Mouse (Mus musculus) CD4-positive helper T cell, adult 2 months (primary cell): ENCODE results near the gene Prkar2b.
A peak's percentile ranks its signal among the peaks of the same experiment; 100 is the strongest.

Experiments
- DNase-seq: peaks from one replicate; pipeline ENCODE4 v3.0.0-alpha.2; 2012; ENCODE audit warnings: low read depth, missing footprints, low spot score

The Prkar2b gene

DNA sequence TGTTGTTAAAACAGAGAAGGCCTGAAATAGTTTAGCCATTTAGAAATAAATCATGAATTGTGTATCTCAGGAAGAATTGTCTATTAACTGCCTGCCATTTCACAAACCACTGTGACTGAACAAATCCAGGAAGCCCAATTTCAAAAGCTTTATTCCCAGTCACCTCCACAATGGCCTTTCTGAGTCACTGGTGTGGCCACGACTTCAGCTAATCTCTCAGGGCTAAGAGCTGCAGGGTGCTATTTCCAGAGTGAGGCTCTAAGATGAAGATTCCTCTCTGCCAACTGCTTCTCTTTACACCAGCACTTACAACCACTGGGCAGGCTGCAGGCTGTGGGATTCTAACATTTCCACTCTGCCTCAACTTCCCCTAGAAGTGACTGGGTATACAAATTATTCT, 92.0 kb downstream of the Prkar2b start:
- no peak for DNase-seq

DNA sequence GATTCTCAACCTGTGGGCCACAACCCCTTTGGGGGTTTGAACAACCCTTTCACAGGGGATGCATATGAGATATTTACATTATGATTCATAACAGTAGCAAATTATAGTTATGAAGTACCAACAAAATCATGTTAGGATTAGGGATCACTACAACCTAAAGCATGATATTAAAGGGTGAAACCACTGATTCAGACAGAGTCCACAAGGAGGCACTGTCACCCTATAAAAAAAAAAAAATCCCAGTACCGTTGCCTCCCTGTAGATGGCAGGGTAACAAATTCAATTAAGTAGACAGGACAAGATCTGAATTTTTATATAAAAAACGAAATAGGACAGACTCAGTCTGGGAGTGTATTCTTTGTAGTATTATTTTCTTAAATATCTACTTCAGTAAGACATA, 93.6 kb downstream of the Prkar2b start:
- DNase-seq, result peak; percentile 76

- no peak for DNase-seq
Observed at GRCm38 (mm10) chr12:31966405-31966804, 94.7 kb downstream of the Prkar2b start.

- DNase-seq, result no peak
Observed at GRCm38 (mm10) chr12:31965517-31966212, 95.4 kb downstream of the Prkar2b start.

DNA sequence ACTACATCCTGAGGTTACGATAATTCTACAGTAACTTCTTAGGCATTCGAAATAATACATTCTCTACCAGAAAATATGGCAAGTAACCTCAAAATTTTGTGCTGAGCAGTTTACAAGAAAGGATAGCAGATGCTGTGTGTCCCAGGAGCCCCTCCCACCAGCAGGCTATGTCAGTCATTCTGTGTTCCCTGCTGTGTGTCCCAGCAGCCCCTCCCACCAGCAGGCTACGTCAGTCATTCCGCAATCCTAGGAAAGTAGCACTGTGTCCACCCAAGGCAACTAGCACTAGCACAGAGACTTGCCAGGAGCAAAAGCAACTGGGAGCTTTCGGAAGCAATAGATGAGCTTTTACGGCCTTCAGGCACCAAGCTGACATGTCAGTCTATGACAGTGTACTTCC, 97.0 kb downstream of the Prkar2b start:
- DNase-seq, result no peak

DNA sequence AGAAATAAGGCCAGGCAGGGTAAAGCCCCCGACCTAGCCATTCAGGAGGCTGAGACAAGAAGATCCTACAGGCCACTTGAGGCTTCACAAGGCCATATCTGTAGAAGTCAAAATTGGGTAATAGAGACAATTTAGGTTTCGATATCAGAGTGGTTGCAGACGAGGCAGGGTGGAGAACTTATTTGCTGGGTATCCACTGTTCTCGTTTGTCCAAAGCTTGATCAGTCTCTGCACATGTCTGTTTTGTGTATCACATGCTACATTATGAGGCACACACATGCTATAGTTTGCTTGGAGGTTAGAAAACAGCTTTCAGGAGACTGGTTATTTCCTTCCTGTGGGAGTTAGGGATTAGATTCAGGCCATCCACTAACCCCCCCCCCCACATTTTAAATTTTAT, 105.3 kb downstream of the Prkar2b start:
- DNase-seq, result no peak

- no peak for DNase-seq
Observed at GRCm38 (mm10) chr12:31950659-31951031, 110.5 kb downstream of the Prkar2b start.

DNA sequence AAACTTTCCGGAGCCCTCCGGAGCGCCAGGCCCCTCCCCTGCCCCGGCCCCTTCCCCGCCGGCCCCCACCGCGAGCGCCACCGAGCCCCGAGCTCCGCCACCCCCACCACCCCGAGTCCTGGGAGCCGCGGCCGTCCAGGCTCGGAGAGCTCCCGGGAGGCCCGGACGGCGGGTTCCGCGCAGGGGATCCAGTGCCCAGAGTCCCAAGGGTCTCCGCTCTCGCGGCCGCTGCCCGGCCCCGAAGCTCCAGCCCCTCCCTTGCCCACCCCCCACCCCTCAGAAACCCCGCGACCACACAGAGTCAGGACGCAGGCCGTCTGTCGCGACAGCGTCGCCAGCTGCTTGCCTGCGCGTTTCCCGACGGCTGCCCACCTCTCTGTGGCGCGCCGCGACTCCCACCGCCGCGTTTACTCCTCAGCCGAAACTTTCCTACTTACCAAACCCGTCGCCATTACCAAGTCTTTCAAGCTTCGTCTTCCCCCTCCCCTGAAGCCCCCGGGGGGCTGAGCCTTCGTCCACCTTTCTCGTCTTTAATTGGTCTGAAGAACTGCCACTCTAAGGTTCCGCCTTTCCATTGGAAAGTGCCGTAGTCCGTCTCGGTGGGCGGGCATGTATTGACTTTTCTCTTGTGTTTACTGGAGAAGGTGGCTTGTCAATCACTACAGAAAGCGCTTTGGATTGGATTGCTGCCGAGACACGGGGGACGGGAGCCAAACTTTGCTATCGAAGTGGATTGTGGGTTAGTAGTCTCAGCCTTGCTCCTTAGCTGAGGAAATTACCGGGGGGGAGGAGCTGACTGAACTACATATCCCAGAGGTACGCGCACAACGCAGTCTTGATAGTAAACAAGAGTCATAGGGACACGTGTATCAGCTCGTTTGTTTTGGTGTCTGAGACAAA, 111.1 kb downstream of the Prkar2b start, which contains the start of gene Hbp1:
Gene Hbp1, minus strand, starts transcription at position 777 of the 900 bp plus-strand sequence.
- DNase-seq, result peak; percentile 100

DNA sequence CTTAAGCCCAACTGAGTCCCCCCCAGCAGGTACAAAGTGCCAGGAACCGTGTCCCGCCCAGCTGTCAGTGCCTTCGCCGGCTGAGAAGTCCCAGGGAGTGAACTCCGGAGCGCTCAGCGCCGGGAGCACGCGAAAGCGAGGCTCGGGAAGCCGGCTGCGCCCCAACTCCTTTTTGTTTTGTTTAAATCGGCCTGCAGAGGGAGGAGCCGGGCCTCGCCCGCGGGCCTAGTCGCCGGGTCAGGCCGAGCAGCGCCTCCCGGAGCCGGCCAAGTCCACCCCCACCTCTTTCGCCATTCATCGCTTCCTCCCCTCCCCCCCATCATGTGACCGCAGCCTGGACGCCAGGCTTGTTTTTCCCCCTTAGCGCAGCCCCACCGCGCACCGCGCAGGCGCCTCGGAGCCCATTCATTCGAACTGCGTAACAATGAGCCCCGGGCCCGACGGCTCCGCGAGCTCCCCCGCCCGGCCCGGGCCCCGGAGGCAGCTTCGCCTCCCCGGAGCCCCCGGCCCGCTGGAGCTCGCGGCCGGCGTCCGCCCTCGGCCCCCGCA, 111.8 kb downstream of the Prkar2b start:
- peak; percentile 87 for DNase-seq

DNA sequence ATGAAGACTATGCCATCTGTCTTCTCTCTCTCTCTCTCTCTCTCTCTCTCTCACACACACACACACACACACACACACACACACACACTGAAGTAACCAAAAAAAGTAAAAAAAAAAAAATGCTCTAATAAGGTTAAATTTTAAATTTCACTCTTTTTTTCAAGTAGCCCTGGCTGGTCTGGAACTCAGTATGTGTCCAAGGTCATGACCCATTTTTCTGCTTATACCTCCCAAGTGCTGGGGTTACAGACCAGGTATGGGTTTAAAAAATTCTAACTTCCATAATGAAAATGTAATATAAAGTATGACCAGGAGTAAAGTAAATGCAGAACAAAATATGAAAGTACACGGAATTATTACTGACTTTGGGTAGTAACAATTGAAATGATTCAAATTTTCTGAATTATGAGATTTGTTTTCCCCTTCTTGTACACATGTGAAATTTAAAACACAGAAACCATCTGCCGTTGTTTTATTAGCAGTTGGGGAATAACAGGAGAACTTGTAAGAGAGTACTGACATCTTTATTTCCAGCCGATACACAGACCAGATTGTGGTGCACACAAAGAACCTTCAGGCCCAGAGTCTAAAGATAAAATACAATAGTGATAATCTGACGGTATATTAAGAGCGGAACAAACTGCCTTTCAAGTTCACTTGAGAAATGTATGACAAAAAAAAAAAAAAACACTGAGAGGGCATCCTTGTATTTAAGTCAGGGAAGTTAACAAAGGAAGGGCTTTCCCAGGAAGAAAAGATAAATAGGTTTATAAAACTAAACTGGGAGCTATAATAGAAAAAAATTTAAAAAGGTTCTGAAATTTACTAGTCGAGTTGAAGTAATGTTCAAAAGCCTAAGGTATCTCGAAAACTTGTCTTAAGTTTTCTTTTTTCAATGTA, 112.7 kb downstream of the Prkar2b start:
- DNase-seq, result no peak

DNA sequence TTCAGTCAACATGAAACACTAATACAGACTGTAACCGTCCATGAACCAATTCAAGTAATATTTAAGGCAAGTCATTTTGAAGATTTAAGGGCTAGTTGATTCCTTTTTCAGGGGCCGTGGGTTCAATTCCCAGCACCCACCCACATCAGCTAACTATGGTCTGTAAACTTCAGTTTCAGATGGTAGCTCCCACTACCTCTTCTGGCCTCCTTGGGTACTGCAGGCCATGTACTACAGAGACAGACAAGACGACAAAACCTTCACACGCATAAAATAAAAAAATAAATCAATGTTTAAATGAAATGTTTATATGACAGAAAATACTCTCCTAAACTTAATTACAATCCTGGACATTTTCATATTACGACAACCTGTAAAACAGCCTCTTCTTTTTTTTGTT, 113.6 kb downstream of the Prkar2b start:
- peak; percentile 69 for DNase-seq

DNA sequence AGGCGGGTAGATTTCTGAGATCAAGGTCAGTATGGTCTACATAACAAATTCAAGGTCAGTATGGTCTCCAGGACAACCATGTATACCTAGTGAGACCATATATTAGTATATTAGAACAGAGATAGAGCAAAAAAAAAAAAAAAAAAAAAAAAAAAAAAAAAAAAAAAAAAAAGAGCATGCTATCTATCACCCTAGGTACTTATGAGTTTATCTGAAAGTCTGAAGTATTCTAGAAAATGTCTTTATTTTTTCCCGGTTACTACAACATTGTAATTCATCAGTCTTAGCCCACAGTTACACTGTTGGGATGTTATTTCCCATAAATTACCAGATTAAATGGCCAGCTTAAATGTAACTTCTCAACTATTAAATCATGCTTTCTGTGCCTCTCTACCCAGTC, 116.7 kb downstream of the Prkar2b start:
- no peak for DNase-seq

DNA sequence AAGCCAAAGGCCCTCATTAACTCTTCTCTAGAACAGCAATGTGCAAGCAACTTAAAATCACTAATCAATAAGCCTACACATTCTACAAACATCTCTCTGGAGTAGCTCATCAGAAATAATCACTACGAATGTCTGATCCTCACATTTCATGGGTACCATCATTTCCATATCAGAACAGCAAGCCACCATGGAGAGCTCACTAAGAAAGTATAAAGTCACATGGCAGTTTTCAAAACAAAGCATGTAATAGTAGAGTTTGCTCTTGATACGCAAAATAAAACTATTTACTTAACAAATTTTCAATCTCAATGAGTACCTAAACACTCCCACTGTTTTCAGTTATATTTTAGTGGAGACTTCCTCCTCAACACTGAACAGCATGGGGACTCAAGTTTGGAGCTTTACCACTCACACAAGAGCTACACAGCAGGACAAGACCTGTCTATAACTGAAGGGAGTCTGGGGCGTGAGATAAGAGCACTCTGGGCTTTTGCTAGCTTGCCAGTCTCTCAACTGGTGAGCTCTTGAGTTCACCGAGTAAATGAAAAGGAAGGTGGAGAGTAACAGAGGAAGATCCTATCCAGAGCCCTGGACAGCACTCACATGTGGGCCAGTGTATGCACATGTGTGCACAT, 118.0 kb downstream of the Prkar2b start:
- DNase-seq, result no peak

GRCm38 (mm10) chr12:31939026-31939425, 122.1 kb downstream of the Prkar2b start:
- no peak for DNase-seq

DNA sequence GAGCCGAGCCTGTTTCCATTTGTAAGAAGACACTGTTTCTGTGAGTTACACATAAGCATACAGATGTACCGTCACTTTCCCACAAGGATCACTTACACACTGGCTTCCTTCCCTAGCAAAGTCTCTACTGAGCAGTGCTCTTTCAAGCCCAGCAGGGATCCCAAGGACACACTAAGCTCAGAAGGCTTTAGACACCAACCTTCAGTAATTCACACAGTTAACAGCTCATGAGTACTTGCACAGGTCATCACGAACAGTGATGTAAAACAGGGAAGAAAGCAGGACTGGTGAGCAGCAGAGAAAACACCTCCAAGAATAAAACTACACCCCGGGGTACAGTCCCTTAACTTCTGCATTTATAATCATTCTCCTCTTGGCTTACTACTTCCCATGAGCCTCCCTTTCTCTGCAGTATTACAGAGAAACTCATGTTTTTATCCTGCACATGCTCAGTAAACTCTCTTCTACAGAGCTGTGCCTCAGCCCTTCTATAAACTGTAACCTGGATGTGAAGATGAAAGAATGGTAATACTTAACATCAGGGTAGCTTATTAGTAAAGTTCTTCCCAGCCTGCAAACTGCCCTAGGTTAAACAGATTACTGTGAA, 122.6 kb downstream of the Prkar2b start:
- no peak for DNase-seq

DNA sequence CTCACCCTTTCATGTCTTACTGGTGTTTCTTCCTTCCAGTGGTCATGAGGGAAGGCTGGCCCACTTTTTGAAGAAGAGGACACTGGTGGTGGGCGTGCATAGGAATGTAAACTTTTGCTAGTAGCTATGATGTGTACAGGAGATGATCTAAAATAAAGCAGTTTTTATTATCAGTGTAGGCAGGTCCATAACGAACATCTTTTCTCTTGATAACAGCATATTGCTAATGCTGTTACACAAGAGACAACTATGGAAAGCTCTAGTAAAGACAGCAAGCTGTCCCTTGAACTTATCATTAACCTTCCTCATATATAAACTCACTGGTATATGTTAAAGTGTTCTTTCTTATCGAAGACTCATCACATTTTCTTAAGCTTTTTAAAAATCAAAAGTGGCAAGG, 123.5 kb downstream of the Prkar2b start:
- DNase-seq, result no peak

GRCm38 (mm10) chr12:31936657-31937300, 124.3 kb downstream of the Prkar2b start:
- no peak for DNase-seq

DNA sequence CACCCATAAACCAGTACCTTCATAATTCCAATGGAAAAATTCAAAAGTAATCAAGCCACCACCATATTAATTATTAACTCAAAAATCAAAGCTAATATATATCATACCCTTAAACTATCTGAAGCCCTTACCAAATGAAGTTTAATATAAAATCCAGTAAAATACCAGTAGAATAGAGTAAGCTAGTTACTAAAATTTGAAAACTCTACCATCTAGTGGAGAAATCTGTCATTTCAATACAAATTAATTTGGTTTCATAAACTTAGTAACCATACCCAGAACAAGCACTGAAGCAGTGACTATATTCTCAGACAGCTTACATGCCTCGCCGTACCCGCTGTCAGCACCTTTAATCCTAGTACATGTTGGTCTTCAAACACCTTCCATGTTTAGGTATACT, 129.3 kb downstream of the Prkar2b start:
- DNase-seq, result no peak

DNA sequence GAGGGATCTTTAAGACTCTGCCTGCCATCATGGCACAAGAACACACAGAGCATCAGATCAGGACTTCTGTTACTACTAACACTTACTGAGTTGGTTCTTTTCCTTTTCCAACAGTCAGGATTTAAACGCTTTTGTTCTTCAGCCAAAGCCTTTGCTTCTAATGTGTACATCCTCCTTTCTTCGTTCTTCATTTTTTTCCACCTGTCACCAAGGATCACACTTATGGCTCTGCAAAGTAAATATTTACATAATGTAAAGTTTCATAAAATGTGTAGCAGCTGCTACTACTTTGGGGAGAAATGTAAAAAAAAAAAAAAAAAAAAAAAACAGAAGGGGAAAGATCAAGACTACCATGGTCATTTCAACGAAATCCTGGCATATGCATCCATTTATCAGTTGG, 132.6 kb downstream of the Prkar2b start:
- DNase-seq, result no peak

GRCm38 (mm10) chr12:31926661-31927061, 134.4 kb downstream of the Prkar2b start:
- peak; percentile 35 for DNase-seq
